Mouse (Mus musculus): ENCODE results near the gene Tmed9. TPM values are rescaled to one million over a fixed set of nuclear protein-coding genes. Genes with fewer than 3 reads are reported as not detected.
"Not testable (repeated sequence)": the region's sequence is repeated elsewhere in the genome, so short reads cannot be mapped to it uniquely, and the experiment has no call there.

Tmed9 gene
- polyA plus RNA-seq, 1 experiment from 2014 or later, result 61.9 TPM

DNA sequence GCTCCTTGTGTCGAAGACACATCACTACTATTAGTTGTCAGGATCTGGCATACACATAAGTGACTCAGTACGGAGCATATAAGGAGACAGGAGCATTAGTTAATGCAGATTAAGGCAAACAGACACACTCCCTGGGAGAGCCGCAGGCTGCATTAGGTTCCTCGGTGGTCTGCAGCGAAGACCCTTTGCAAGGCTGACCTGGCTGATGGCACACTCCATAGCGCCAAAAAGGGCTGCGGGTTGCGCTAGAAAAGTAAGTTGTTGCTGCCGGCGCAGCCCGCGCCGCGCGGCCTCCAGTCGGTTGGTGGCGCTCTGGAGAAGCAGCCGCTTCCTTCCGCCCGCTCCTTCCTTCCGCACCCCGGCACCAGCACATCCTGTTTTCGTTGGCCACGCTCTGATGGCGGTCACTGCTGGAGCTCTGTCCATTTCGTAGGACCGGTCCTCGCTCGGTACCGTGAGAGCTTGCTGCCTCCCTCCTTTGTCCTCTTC lies 61.2 kb downstream of the Tmed9 start, which contains the start of gene Ddx46:
Ddx46 (plus strand) TSS at position 389 of the 489 bp plus-strand sequence.
- peaks cover 17% of the 10 kb centered on the region for H3K36me3 ChIP-seq (ENCODE audit: control insufficient read depth, insufficient read depth, low read length)
- peak; percentile 92 for ATAC-seq (replicated peaks; ENCODE audit: low FRiP score)
- H3K27ac ChIP-seq (ENCODE audit: low read depth, low read length), result peak within 1 kb of the TSS; percentile 68

DNA sequence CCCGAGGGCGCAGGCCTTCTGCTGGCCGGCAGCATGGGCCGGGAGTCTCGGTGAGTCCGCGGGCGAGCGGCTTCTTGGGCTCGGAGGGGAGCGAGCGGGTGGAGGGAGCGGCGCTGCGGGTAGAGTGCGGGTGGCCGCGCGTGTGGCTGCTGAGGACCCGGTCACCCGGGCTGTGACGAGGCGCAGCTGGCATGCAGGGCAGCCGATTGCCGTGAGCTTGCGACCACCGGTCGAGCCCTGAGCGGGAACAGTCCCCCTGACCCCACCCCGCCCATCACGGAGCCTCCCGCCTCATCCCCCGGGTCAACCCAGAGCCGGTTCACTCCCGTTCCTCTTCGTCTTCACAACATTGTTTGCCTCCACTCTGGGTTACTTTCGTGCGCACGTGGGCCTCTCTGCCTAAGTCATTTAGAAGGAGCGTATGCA lies 61.6 kb downstream of the Tmed9 start:
- H3K36me3 ChIP-seq (ENCODE audit: control insufficient read depth, insufficient read depth, low read length), result peaks cover 17% of the 10 kb centered on the region
- under 1% methylated on average over 40 of the region's 40 CpGs for WGBS
- H3K4me1 ChIP-seq (replicated peaks; ENCODE audit: control insufficient read depth, insufficient read depth, low read length), result peaks cover 9% of the 10 kb centered on the region
- H3K27ac ChIP-seq (ENCODE audit: low read depth, low read length), result peak overlapping the region; percentile 68
- H3K4me2 ChIP-seq, result peak overlapping the region; percentile 74
- no peaks in the 10 kb centered on the region for H3K27me3 ChIP-seq (replicated peaks; ENCODE audit: control insufficient read depth, insufficient read depth, low read length)
- ATAC-seq (replicated peaks; ENCODE audit: low FRiP score) (peak; percentile 67), DNase-seq (ENCODE audit: low spot score) (peak; percentile 38)
- H3K9ac ChIP-seq (ENCODE audit: low read depth, low read length), result peak overlapping the region; percentile 94
- peak overlapping the region; percentile 100 for H3K4me3 ChIP-seq (ENCODE audit: low read depth, low read length)
- no peaks in the 10 kb centered on the region for H3K9me3 ChIP-seq (ENCODE audit: control insufficient read depth, low read length)

More for the DNA sequence above, 61.2 kb downstream of the Tmed9 start, which contains the start of gene Ddx46:
- 5% methylated on average over 30 of the region's 30 CpGs for whole genome bisulfite sequencing
- Histone ChIP-seq H3K27me3 (replicated peaks; ENCODE audit: control insufficient read depth, insufficient read depth, low read length) (no peaks in the 10 kb centered on the region), H3K9me3 (ENCODE audit: control insufficient read depth, low read length) (no peaks in the 10 kb centered on the region), H3K4me1 (replicated peaks; ENCODE audit: control insufficient read depth, insufficient read depth, low read length) (peaks cover 9% of the 10 kb centered on the region), H3K4me3 (ENCODE audit: low read depth, low read length) (peak within 1 kb of the TSS; percentile 100), H3K4me2 (peak within 1 kb of the TSS; percentile 74), H3K9ac (ENCODE audit: low read depth, low read length) (peak within 1 kb of the TSS; percentile 94)
- DNase-seq (ENCODE audit: low spot score), result peak; percentile 88

- 90% methylated on average over 14 of the region's 14 CpGs for WGBS
- DNase-seq (ENCODE audit: low spot score) (no peak), ATAC-seq (replicated peaks; ENCODE audit: low FRiP score) (no peak)
- Histone ChIP-seq H3K4me3 (ENCODE audit: low read depth, low read length) (peak overlapping the region; percentile 100), H3K27me3 (replicated peaks; ENCODE audit: control insufficient read depth, insufficient read depth, low read length) (no peaks in the 10 kb centered on the region), H3K4me2 (peak overlapping the region; percentile 74), H3K9ac (ENCODE audit: low read depth, low read length) (no peak overlapping the region; the same call in 1 of the 2 replicates), H3K4me1 (replicated peaks; ENCODE audit: control insufficient read depth, insufficient read depth, low read length) (peaks cover 9% of the 10 kb centered on the region), H3K36me3 (ENCODE audit: control insufficient read depth, insufficient read depth, low read length) (peaks cover 19% of the 10 kb centered on the region), H3K9me3 (ENCODE audit: control insufficient read depth, low read length) (no peaks in the 10 kb centered on the region), H3K27ac (ENCODE audit: low read depth, low read length) (no peak overlapping the region)
These were observed 62.9 kb downstream of the Tmed9 start for GRCm38 (mm10) chr13:55636185-55636983.

DNA sequence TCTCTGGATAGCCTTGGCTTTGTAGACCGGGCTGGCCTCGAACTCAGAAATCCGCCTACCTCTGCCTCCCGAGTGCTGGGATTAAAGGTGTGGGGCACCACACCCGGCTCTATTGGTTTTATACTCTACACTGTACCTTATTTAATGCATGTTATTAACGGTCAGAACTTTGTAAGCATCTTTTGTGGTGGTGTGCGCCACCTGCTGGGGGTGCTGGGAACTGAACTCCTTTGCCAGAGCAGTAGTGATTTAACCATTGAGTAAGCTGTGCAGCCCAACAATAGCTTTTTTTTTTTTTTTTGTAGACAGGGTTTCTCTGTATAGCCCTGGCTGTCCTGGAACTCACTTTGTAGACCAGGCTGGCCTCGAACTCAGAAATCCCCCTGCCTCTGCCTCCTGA lies 66.9 kb downstream of the Tmed9 start:
- not testable (repeated sequence) for H3K4me3 ChIP-seq (ENCODE audit: low read depth, low read length); H3K4me2 ChIP-seq; H3K27ac ChIP-seq (ENCODE audit: low read depth, low read length); H3K27me3 ChIP-seq (replicated peaks; ENCODE audit: control insufficient read depth, insufficient read depth, low read length); H3K4me1 ChIP-seq (replicated peaks; ENCODE audit: control insufficient read depth, insufficient read depth, low read length); H3K9me3 ChIP-seq (ENCODE audit: control insufficient read depth, low read length); H3K9ac ChIP-seq (ENCODE audit: low read depth, low read length)
- ATAC-seq (replicated peaks; ENCODE audit: low FRiP score) (0 out of 2 replicates have a peak, but pooled peaks have one; percentile 31), DNase-seq (ENCODE audit: low spot score) (peak; percentile 76)
- H3K36me3 ChIP-seq (ENCODE audit: control insufficient read depth, insufficient read depth, low read length), result peaks cover 24% of the 10 kb centered on the region
- WGBS, result 53% methylated on average over 8 of the region's 8 CpGs

DNA sequence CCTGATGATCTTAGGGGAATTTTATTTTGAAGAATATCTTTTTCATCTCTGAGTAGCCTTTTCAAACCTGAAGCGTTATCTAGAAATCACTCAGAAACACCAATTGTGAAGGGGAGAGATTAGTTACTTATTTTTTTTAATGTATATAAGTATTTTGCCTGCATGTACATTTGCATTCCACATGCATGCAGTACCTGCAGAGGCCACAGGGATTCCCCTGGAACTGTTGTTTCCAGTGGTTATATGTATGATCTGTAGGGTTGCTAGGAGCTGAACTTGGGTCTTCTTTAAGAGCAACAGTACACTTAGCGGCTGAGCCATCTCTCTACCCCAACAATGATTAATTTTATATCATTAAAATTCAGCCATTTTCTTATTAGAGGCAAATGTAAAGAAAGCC lies 71.0 kb downstream of the Tmed9 start:
- no peaks in the 10 kb centered on the region for H3K27me3 ChIP-seq (replicated peaks; ENCODE audit: control insufficient read depth, insufficient read depth, low read length)
- no peak overlapping the region for H3K4me2 ChIP-seq
- H3K4me1 ChIP-seq (replicated peaks; ENCODE audit: control insufficient read depth, insufficient read depth, low read length), result no peaks in the 10 kb centered on the region
- H3K4me3 ChIP-seq (ENCODE audit: low read depth, low read length), result no peak overlapping the region
- ATAC-seq (replicated peaks; ENCODE audit: low FRiP score) (no peak), DNase-seq (ENCODE audit: low spot score) (no peak)
- H3K36me3 ChIP-seq (ENCODE audit: control insufficient read depth, insufficient read depth, low read length), result peaks cover 46% of the 10 kb centered on the region
- H3K27ac ChIP-seq (ENCODE audit: low read depth, low read length), result no peak overlapping the region
- 92% methylated on average over 2 of the region's 2 CpGs for WGBS
- no peaks in the 10 kb centered on the region for H3K9me3 ChIP-seq (ENCODE audit: control insufficient read depth, low read length)
- no peak overlapping the region for H3K9ac ChIP-seq (ENCODE audit: low read depth, low read length)

Other genes starting within 250 kb of the Tmed9 start
- 15.6 and 16.4 TPM in 2 replicates for gene Mxd3, start 243.9 kb upstream of the Tmed9 start, polyA plus RNA-seq (2014; fragmentation: Nextera tagmentation; extraction: Ambion mirVana)
- 120 and 121 TPM in 2 replicates for gene Lman2, start 210.9 kb upstream of the Tmed9 start, polyA plus RNA-seq (2014; fragmentation: Nextera tagmentation; extraction: Ambion mirVana)
- 1.2 and 1.9 TPM in 2 replicates for gene Rgs14, start 204.0 kb upstream of the Tmed9 start, polyA plus RNA-seq (2014; fragmentation: Nextera tagmentation; extraction: Ambion mirVana)
- gene Slc34a1, start 175.5 kb upstream of the Tmed9 start, polyA plus RNA-seq (2014; fragmentation: Nextera tagmentation; extraction: Ambion mirVana), result not detected in 2 replicates
- gene Pfn3, start 158.5 kb upstream of the Tmed9 start, polyA plus RNA-seq (2014; fragmentation: Nextera tagmentation; extraction: Ambion mirVana), result not detected in 2 replicates
- 62.3 and 63.4 TPM in 2 replicates for gene F12, start 146.9 kb upstream of the Tmed9 start, polyA plus RNA-seq (2014; fragmentation: Nextera tagmentation; extraction: Ambion mirVana)
- 45.8 and 49.0 TPM in 2 replicates for gene Grk6, start 128.7 kb upstream of the Tmed9 start, polyA plus RNA-seq (2014; fragmentation: Nextera tagmentation; extraction: Ambion mirVana)
- 0.29 and 0.35 TPM in 2 replicates for gene Prr7, start 109.5 kb upstream of the Tmed9 start, polyA plus RNA-seq (2014; fragmentation: Nextera tagmentation; extraction: Ambion mirVana)
- 64.9 and 69.0 TPM in 2 replicates for gene Dbn1, start 85.6 kb upstream of the Tmed9 start, polyA plus RNA-seq (2014; fragmentation: Nextera tagmentation; extraction: Ambion mirVana)
- gene Pdlim7, start 60.1 kb upstream of the Tmed9 start, polyA plus RNA-seq (2014; fragmentation: Nextera tagmentation; extraction: Ambion mirVana), result 86.4 and 94.6 TPM in 2 replicates
- gene Dok3, start 44.4 kb upstream of the Tmed9 start, polyA plus RNA-seq (2014; fragmentation: Nextera tagmentation; extraction: Ambion mirVana), result 4.3 and 6.0 TPM in 2 replicates
- 62.9 and 64.6 TPM in 2 replicates for gene Ddx41, start 37.1 kb upstream of the Tmed9 start, polyA plus RNA-seq (2014; fragmentation: Nextera tagmentation; extraction: Ambion mirVana)
- 18.7 and 25.3 TPM in 2 replicates for gene Fam193b, start 2.6 kb upstream of the Tmed9 start, polyA plus RNA-seq (2014; fragmentation: Nextera tagmentation; extraction: Ambion mirVana)
- 16.0 and 16.4 TPM in 2 replicates for gene B4galt7, start 26.2 kb downstream of the Tmed9 start, polyA plus RNA-seq (2014; fragmentation: Nextera tagmentation; extraction: Ambion mirVana)
- gene Caml, start 49.3 kb downstream of the Tmed9 start, polyA plus RNA-seq (2014; fragmentation: Nextera tagmentation; extraction: Ambion mirVana), result 35.8 and 36.2 TPM in 2 replicates
- 51.5 and 54.0 TPM in 2 replicates for gene Ddx46, start 61.3 kb downstream of the Tmed9 start, polyA plus RNA-seq (2014; fragmentation: Nextera tagmentation; extraction: Ambion mirVana)
- gene B230219D22Rik, start 119.4 kb downstream of the Tmed9 start, polyA plus RNA-seq (2014; fragmentation: Nextera tagmentation; extraction: Ambion mirVana), result 39.3 and 42.8 TPM in 2 replicates
- gene Txndc15, start 140.9 kb downstream of the Tmed9 start, polyA plus RNA-seq (2014; fragmentation: Nextera tagmentation; extraction: Ambion mirVana), result 49.9 and 50.2 TPM in 2 replicates
- gene Pcbd2, start 153.6 kb downstream of the Tmed9 start, polyA plus RNA-seq (2014; fragmentation: Nextera tagmentation; extraction: Ambion mirVana), result 56.3 and 60.3 TPM in 2 replicates
- gene Catsper3, start 210.8 kb downstream of the Tmed9 start, polyA plus RNA-seq (2014; fragmentation: Nextera tagmentation; extraction: Ambion mirVana), result not detected in 2 replicates

Measured in liver, embryonic 11.5 days (tissue).